Mouse (Mus musculus): ENCODE results near the gene Uts2b. TPM values are rescaled to one million over a fixed set of nuclear protein-coding genes. Genes with fewer than 3 reads are reported as not detected.

Uts2b gene
- polyA plus RNA-seq, 1 experiment from 2014 or later, result 27.1 TPM

GRCm38 (mm10) chr16:27387634-27388611 is 17.9 kb upstream of the Uts2b start:
- H3K9me3 ChIP-seq (ENCODE audit: control insufficient read depth, low read length), result no peaks in the 10 kb centered on the region
- H3K27ac ChIP-seq (replicated peaks in 1 of 2; ENCODE audit: control insufficient read depth in 1 of 2, insufficient read depth in 1 of 2, low read depth in 2 of 2, low read length in 2 of 2), result peak overlapping the region; percentile 60 to 96
- H3K4me2 ChIP-seq (ENCODE audit: low read length), result peak overlapping the region; percentile 60
- 28% methylated on average over 12 of the region's 12 CpGs for WGBS
- H3K4me3 ChIP-seq (ENCODE audit: control insufficient read depth in 1 of 2, insufficient read depth in 1 of 2, low read depth in 1 of 2, low read length in 2 of 2), result peak overlapping the region; percentile 92 to 93; a peak in 3 of 4 replicates
- no peaks in the 10 kb centered on the region for H3K36me3 ChIP-seq (ENCODE audit: control insufficient read depth, insufficient read depth, low read length)
- ATAC-seq (ENCODE audit: insufficient number of reproducible peaks, insufficient read depth, low FRiP score, low read depth), result no peak
- peak overlapping the region; percentile 98 for H3K9ac ChIP-seq (ENCODE audit: low read length)
- H3K27me3 ChIP-seq (ENCODE audit: control insufficient read depth, insufficient read depth, low read length), result no peaks in the 10 kb centered on the region
- peaks cover 3 to 21% of the 10 kb centered on the region in 2 experiments; a peak in 3 of 4 replicates for H3K4me1 ChIP-seq (ENCODE audit: control insufficient read depth in 2 of 2, insufficient read depth in 2 of 2, low read length in 2 of 2)

- peaks cover 3 to 21% of the 10 kb centered on the region in 2 experiments; a peak in 3 of 4 replicates for H3K4me1 ChIP-seq (ENCODE audit: control insufficient read depth in 2 of 2, insufficient read depth in 2 of 2, low read length in 2 of 2)
- no peak overlapping the region for H3K27ac ChIP-seq (replicated peaks in 1 of 2; ENCODE audit: control insufficient read depth in 1 of 2, insufficient read depth in 1 of 2, low read depth in 2 of 2, low read length in 2 of 2)
- no peak for ATAC-seq (ENCODE audit: insufficient number of reproducible peaks, insufficient read depth, low FRiP score, low read depth)
- no peak overlapping the region for H3K9ac ChIP-seq (ENCODE audit: low read length)
- WGBS, result 70% methylated on average over 4 of the region's 4 CpGs
- H3K4me2 ChIP-seq (ENCODE audit: low read length), result no peak overlapping the region
- H3K36me3 ChIP-seq (ENCODE audit: control insufficient read depth, insufficient read depth, low read length), result no peaks in the 10 kb centered on the region
- no peaks in the 10 kb centered on the region for H3K9me3 ChIP-seq (ENCODE audit: control insufficient read depth, low read length)
- H3K4me3 ChIP-seq (ENCODE audit: control insufficient read depth in 1 of 2, insufficient read depth in 1 of 2, low read depth in 1 of 2, low read length in 2 of 2), result no peak overlapping the region
- no peaks in the 10 kb centered on the region for H3K27me3 ChIP-seq (ENCODE audit: control insufficient read depth, insufficient read depth, low read length)
Observed at GRCm38 (mm10) chr16:27386850-27387407, 16.9 kb upstream of the Uts2b start.

- Histone ChIP-seq H3K9ac (ENCODE audit: low read length) (no peak overlapping the region), H3K9me3 (ENCODE audit: control insufficient read depth, low read length) (no peaks in the 10 kb centered on the region), H3K4me3 (ENCODE audit: control insufficient read depth in 1 of 2, insufficient read depth in 1 of 2, low read depth in 1 of 2, low read length in 2 of 2) (no peak overlapping the region), H3K27ac (replicated peaks in 1 of 2; ENCODE audit: control insufficient read depth in 1 of 2, insufficient read depth in 1 of 2, low read depth in 2 of 2, low read length in 2 of 2) (no peak overlapping the region), H3K4me1 (ENCODE audit: control insufficient read depth in 2 of 2, insufficient read depth in 2 of 2, low read length in 2 of 2) (peaks cover 3 to 19% of the 10 kb centered on the region in 2 experiments; a peak in 3 of 4 replicates), H3K36me3 (ENCODE audit: control insufficient read depth, insufficient read depth, low read length) (no peaks in the 10 kb centered on the region), H3K27me3 (ENCODE audit: control insufficient read depth, insufficient read depth, low read length) (no peaks in the 10 kb centered on the region), H3K4me2 (ENCODE audit: low read length) (no peak overlapping the region)
- ATAC-seq (ENCODE audit: insufficient number of reproducible peaks, insufficient read depth, low FRiP score, low read depth), result no peak
- 67% methylated on average over 1 of the region's 1 CpGs for WGBS
Observed at GRCm38 (mm10) chr16:27385649-27386048, 15.6 kb upstream of the Uts2b start.

GRCm38 (mm10) chr16:27384893-27385603 is 15.0 kb upstream of the Uts2b start:
- H3K27ac ChIP-seq (replicated peaks in 1 of 2; ENCODE audit: control insufficient read depth in 1 of 2, insufficient read depth in 1 of 2, low read depth in 2 of 2, low read length in 2 of 2), result peak overlapping the region in 1 of 2 experiments; percentile 8; a peak in 1 of 4 replicates
- no peaks in the 10 kb centered on the region for H3K9me3 ChIP-seq (ENCODE audit: control insufficient read depth, low read length)
- ATAC-seq (ENCODE audit: insufficient number of reproducible peaks, insufficient read depth, low FRiP score, low read depth), result no peak
- no peak overlapping the region for H3K9ac ChIP-seq (ENCODE audit: low read length)
- no peak overlapping the region for H3K4me2 ChIP-seq (ENCODE audit: low read length)
- 51% methylated on average over 4 of the region's 4 CpGs for WGBS
- peaks cover 3 to 14% of the 10 kb centered on the region in 2 experiments; a peak in 3 of 4 replicates for H3K4me1 ChIP-seq (ENCODE audit: control insufficient read depth in 2 of 2, insufficient read depth in 2 of 2, low read length in 2 of 2)
- no peaks in the 10 kb centered on the region for H3K27me3 ChIP-seq (ENCODE audit: control insufficient read depth, insufficient read depth, low read length)
- H3K36me3 ChIP-seq (ENCODE audit: control insufficient read depth, insufficient read depth, low read length), result no peaks in the 10 kb centered on the region
- H3K4me3 ChIP-seq (ENCODE audit: control insufficient read depth in 1 of 2, insufficient read depth in 1 of 2, low read depth in 1 of 2, low read length in 2 of 2), result no peak overlapping the region

- H3K9ac ChIP-seq (ENCODE audit: low read length), result no peak overlapping the region
- no peaks in the 10 kb centered on the region for H3K27me3 ChIP-seq (ENCODE audit: control insufficient read depth, insufficient read depth, low read length)
- WGBS, result 61% methylated on average over 4 of the region's 4 CpGs
- H3K4me1 ChIP-seq (ENCODE audit: control insufficient read depth in 2 of 2, insufficient read depth in 2 of 2, low read length in 2 of 2), result no peaks in the 10 kb centered on the region
- no peaks in the 10 kb centered on the region for H3K9me3 ChIP-seq (ENCODE audit: control insufficient read depth, low read length)
- no peak overlapping the region for H3K4me2 ChIP-seq (ENCODE audit: low read length)
- no peak overlapping the region for H3K4me3 ChIP-seq (ENCODE audit: control insufficient read depth in 1 of 2, insufficient read depth in 1 of 2, low read depth in 1 of 2, low read length in 2 of 2)
- no peak for ATAC-seq (ENCODE audit: insufficient number of reproducible peaks, insufficient read depth, low FRiP score, low read depth)
- no peak overlapping the region for H3K27ac ChIP-seq (replicated peaks in 1 of 2; ENCODE audit: control insufficient read depth in 1 of 2, insufficient read depth in 1 of 2, low read depth in 2 of 2, low read length in 2 of 2)
- H3K36me3 ChIP-seq (ENCODE audit: control insufficient read depth, insufficient read depth, low read length), result no peaks in the 10 kb centered on the region
Observed at GRCm38 (mm10) chr16:27382217-27382616, 12.2 kb upstream of the Uts2b start.

- Histone ChIP-seq H3K36me3 (ENCODE audit: control insufficient read depth, insufficient read depth, low read length) (no peaks in the 10 kb centered on the region), H3K4me1 (ENCODE audit: control insufficient read depth in 2 of 2, insufficient read depth in 2 of 2, low read length in 2 of 2) (no peaks in the 10 kb centered on the region), H3K27ac (replicated peaks in 1 of 2; ENCODE audit: control insufficient read depth in 1 of 2, insufficient read depth in 1 of 2, low read depth in 2 of 2, low read length in 2 of 2) (no peak overlapping the region), H3K4me3 (ENCODE audit: control insufficient read depth in 1 of 2, insufficient read depth in 1 of 2, low read depth in 1 of 2, low read length in 2 of 2) (no peak overlapping the region), H3K4me2 (ENCODE audit: low read length) (no peak overlapping the region), H3K9ac (ENCODE audit: low read length) (no peak overlapping the region), H3K9me3 (ENCODE audit: control insufficient read depth, low read length) (no peaks in the 10 kb centered on the region), H3K27me3 (ENCODE audit: control insufficient read depth, insufficient read depth, low read length) (no peaks in the 10 kb centered on the region)
- no peak for ATAC-seq (ENCODE audit: insufficient number of reproducible peaks, insufficient read depth, low FRiP score, low read depth)
Observed at GRCm38 (mm10) chr16:27376556-27376955, 6.5 kb upstream of the Uts2b start.

- Histone ChIP-seq H3K9me3 (ENCODE audit: control insufficient read depth, low read length) (no peaks in the 10 kb centered on the region), H3K27me3 (ENCODE audit: control insufficient read depth, insufficient read depth, low read length) (no peaks in the 10 kb centered on the region), H3K4me2 (ENCODE audit: low read length) (no peak overlapping the region), H3K4me3 (ENCODE audit: control insufficient read depth in 1 of 2, insufficient read depth in 1 of 2, low read depth in 1 of 2, low read length in 2 of 2) (no peak overlapping the region), H3K27ac (replicated peaks in 1 of 2; ENCODE audit: control insufficient read depth in 1 of 2, insufficient read depth in 1 of 2, low read depth in 2 of 2, low read length in 2 of 2) (no peak overlapping the region), H3K4me1 (ENCODE audit: control insufficient read depth in 2 of 2, insufficient read depth in 2 of 2, low read length in 2 of 2) (no peaks in the 10 kb centered on the region), H3K9ac (ENCODE audit: low read length) (no peak overlapping the region), H3K36me3 (ENCODE audit: control insufficient read depth, insufficient read depth, low read length) (no peaks in the 10 kb centered on the region)
- 93% methylated on average over 2 of the region's 2 CpGs for WGBS
- ATAC-seq (ENCODE audit: insufficient number of reproducible peaks, insufficient read depth, low FRiP score, low read depth), result no peak
Observed at GRCm38 (mm10) chr16:27375318-27375717, 5.3 kb upstream of the Uts2b start.

All from heart, embryonic 14.5 days (tissue).